In genomic region chr7:123795036-123795435, GRCm38 (mm10) we compare ENCODE assay signal across 30 mouse cellular contexts.
A peak's percentile ranks its signal among the peaks of the same experiment; 100 is the strongest.
DNase-seq lines count a peak whose midpoint lies in the region; ATAC-seq and TF ChIP-seq lines count a peak whose summit lies in the region.
"Had no signal": no experiment of that assay in that cellular context is flagged by ENCODE, and none has a peak within 500 bp of the region (broad histone marks: within the 10 kb centered on the region; RNA-seq: fewer than 3 reads in every experiment).

No protein-coding gene starts in this region.

- no peak overlapping the region for H3K4me3 ChIP-seq in embryonic facial prominence, embryonic 14.5 days (ENCODE audit: low read depth, low read length)
- H3K4me3 ChIP-seq in embryonic facial prominence, embryonic 10.5 days = no peak overlapping the region
- no peak overlapping the region for H3K4me3 ChIP-seq in layer of hippocampus, adult 2 months
- no peak overlapping the region for H3K4me3 ChIP-seq in limb, embryonic 14.5 days (replicated peaks; ENCODE audit: low read length)
- H3K4me3 ChIP-seq in limb, embryonic 10.5 days = no peak overlapping the region
- H3K4me3 ChIP-seq: forebrain, embryonic 13.5 days; hindbrain, embryonic 10.5 days; hindbrain, embryonic 15.5 days; limb, embryonic 13.5 days; liver, embryonic 12.5 days; megakaryocyte, embryonic 14.5 days; midbrain, embryonic 12.5 days had no signal

- ATAC-seq in embryonic facial prominence, embryonic 14.5 days (ENCODE audit: low read depth) = no peak
- ATAC-seq in limb, embryonic 14.5 days (ENCODE audit: low FRiP score, low read depth) = no peak
- ATAC-seq: activated CD4-positive, CD25-positive, alpha-beta regulatory T cell, adult 4 months; forebrain, embryonic 13.5 days; inflammation-experienced regulatory T-cells, adult 6 months; liver, embryonic 12.5 days; liver, postnatal 0 days had no signal

- peak; percentile 19 for DNase-seq in embryonic facial prominence, embryonic 14.5 days (ENCODE audit: low spot score)
- no peak for DNase-seq in embryonic facial prominence, embryonic 10.5 days (ENCODE audit: low spot score)
- peak; percentile 13 to 42 for DNase-seq in layer of hippocampus, adult 2 months (ENCODE audit: low spot score in 2 of 2)
- DNase-seq in layer of hippocampus, postnatal 25 days (ENCODE audit: extremely low spot score in 1 of 2, low spot score in 1 of 2) = no peak
- peak; percentile 6 for DNase-seq in limb, embryonic 14.5 days (ENCODE audit: low spot score)
- no peak for DNase-seq in limb, embryonic 10.5 days (ENCODE audit: low spot score)
- DNase-seq in brain, adult 2 months (ENCODE audit: low read depth, low spot score) = peak; percentile 76
- no peak for DNase-seq in ovary, postnatal 10 days (ENCODE audit: low spot score)
- DNase-seq: adrenal gland, adult 2 months; adrenal gland, postnatal 36 days; cerebellum, adult 2 months; cerebellum, postnatal 14 days; gastrocnemius, postnatal 14 days; heart, postnatal 14 days; kidney, adult 11 months; kidney, postnatal 14 days; liver, postnatal 0 days; lung, postnatal 4 days; thymus, adult 2 months; thymus, postnatal 36 days had no signal

- no peak for TF ChIP-seq POLR2A in limb, embryonic 14.5 days (IDR thresholded peaks at IDR 0.05; ENCODE audit: borderline replicate concordance, extremely low read depth, insufficient read depth, insufficient read length)

- H3K4me2 ChIP-seq in embryonic facial prominence, embryonic 14.5 days (ENCODE audit: low read depth, low read length) = no peak overlapping the region
- H3K4me2 ChIP-seq in limb, embryonic 14.5 days (replicated peaks; ENCODE audit: low read depth, low read length, severe bottlenecking) = no peak overlapping the region
- H3K4me2 ChIP-seq: forebrain, embryonic 13.5 days; hindbrain, embryonic 15.5 days; limb, embryonic 13.5 days; liver, embryonic 12.5 days; midbrain, embryonic 12.5 days had no signal

- no peak overlapping the region for H3K27ac ChIP-seq in embryonic facial prominence, embryonic 14.5 days (replicated peaks; ENCODE audit: low read depth, low read length)
- H3K27ac ChIP-seq in embryonic facial prominence, embryonic 10.5 days (replicated peaks) = no peak overlapping the region
- H3K27ac ChIP-seq in layer of hippocampus, adult 2 months = 0 out of 2 replicates have a peak overlapping the region, but pooled peaks have one; percentile 14
- H3K27ac ChIP-seq in limb, embryonic 14.5 days (replicated peaks; ENCODE audit: low read depth, low read length) = no peak overlapping the region
- no peak overlapping the region for H3K27ac ChIP-seq in limb, embryonic 10.5 days
- H3K27ac ChIP-seq: forebrain, embryonic 13.5 days; hindbrain, embryonic 10.5 days; hindbrain, embryonic 15.5 days; limb, embryonic 13.5 days; liver, embryonic 12.5 days; midbrain, embryonic 12.5 days; stomach, postnatal 0 days had no signal

- no peaks in the 10 kb centered on the region for H3K36me3 ChIP-seq in embryonic facial prominence, embryonic 14.5 days (ENCODE audit: control insufficient read depth, insufficient read depth, low read length)
- no peaks in the 10 kb centered on the region for H3K36me3 ChIP-seq in embryonic facial prominence, embryonic 10.5 days (replicated peaks)
- H3K36me3 ChIP-seq in limb, embryonic 14.5 days (ENCODE audit: control insufficient read depth, insufficient read depth, low read length) = no peaks in the 10 kb centered on the region
- no peaks in the 10 kb centered on the region for H3K36me3 ChIP-seq in limb, embryonic 10.5 days
- H3K36me3 ChIP-seq: hindbrain, embryonic 10.5 days; hindbrain, embryonic 15.5 days; limb, embryonic 13.5 days; liver, embryonic 12.5 days; midbrain, embryonic 12.5 days had no signal

- no peak for TF ChIP-seq CTCF in layer of hippocampus, adult 2 months (conservative IDR thresholded peaks at IDR 0.05)

- H3K9ac ChIP-seq in embryonic facial prominence, embryonic 14.5 days (ENCODE audit: low read depth, low read length) = no peak overlapping the region
- no peak overlapping the region for H3K9ac ChIP-seq in limb, embryonic 14.5 days (ENCODE audit: low read depth, low read length, severe bottlenecking)
- H3K9ac ChIP-seq: forebrain, embryonic 13.5 days; hindbrain, embryonic 15.5 days; limb, embryonic 13.5 days; liver, embryonic 12.5 days; liver, postnatal 0 days; midbrain, embryonic 12.5 days had no signal

- H3K27me3 ChIP-seq in embryonic facial prominence, embryonic 14.5 days (replicated peaks; ENCODE audit: control insufficient read depth, insufficient read depth, low read length) = no peaks in the 10 kb centered on the region
- H3K27me3 ChIP-seq in embryonic facial prominence, embryonic 10.5 days (replicated peaks; ENCODE audit: low read depth, poor library complexity, severe bottlenecking) = no peaks in the 10 kb centered on the region
- H3K27me3 ChIP-seq in limb, embryonic 14.5 days (ENCODE audit: control insufficient read depth, insufficient read depth, low read length) = no peaks in the 10 kb centered on the region
- no peaks in the 10 kb centered on the region for H3K27me3 ChIP-seq in limb, embryonic 10.5 days (ENCODE audit: low read depth, poor library complexity, severe bottlenecking)
- H3K27me3 ChIP-seq: forebrain, embryonic 13.5 days; hindbrain, embryonic 15.5 days; limb, embryonic 13.5 days; liver, embryonic 12.5 days; megakaryocyte, embryonic 14.5 days; midbrain, embryonic 12.5 days had no signal

- H3K4me1 ChIP-seq in embryonic facial prominence, embryonic 14.5 days (ENCODE audit: control insufficient read depth, insufficient read depth, low read length) = no peaks in the 10 kb centered on the region
- no peaks in the 10 kb centered on the region for H3K4me1 ChIP-seq in embryonic facial prominence, embryonic 10.5 days
- H3K4me1 ChIP-seq in limb, embryonic 14.5 days (ENCODE audit: control insufficient read depth, insufficient read depth, low read length) = no peaks in the 10 kb centered on the region
- H3K4me1 ChIP-seq in limb, embryonic 10.5 days = no peaks in the 10 kb centered on the region
- H3K4me1 ChIP-seq: forebrain, embryonic 13.5 days; hindbrain, embryonic 10.5 days; hindbrain, embryonic 15.5 days; limb, embryonic 13.5 days; liver, embryonic 12.5 days; megakaryocyte, embryonic 14.5 days; midbrain, embryonic 12.5 days had no signal

- no peaks in the 10 kb centered on the region for H3K9me3 ChIP-seq in embryonic facial prominence, embryonic 14.5 days (ENCODE audit: control insufficient read depth, low read length)
- H3K9me3 ChIP-seq in embryonic facial prominence, embryonic 10.5 days = no peaks in the 10 kb centered on the region
- H3K9me3 ChIP-seq in limb, embryonic 14.5 days (ENCODE audit: control insufficient read depth, low read length) = no peaks in the 10 kb centered on the region
- no peaks in the 10 kb centered on the region for H3K9me3 ChIP-seq in limb, embryonic 10.5 days (replicated peaks)
- H3K9me3 ChIP-seq: forebrain, embryonic 13.5 days; hindbrain, embryonic 10.5 days; hindbrain, embryonic 15.5 days; limb, embryonic 13.5 days; liver, embryonic 12.5 days; megakaryocyte, embryonic 14.5 days; midbrain, embryonic 12.5 days had no signal

- WGBS in embryonic facial prominence, embryonic 14.5 days = 73% methylated on average over 2 of the region's 2 CpGs
- WGBS in embryonic facial prominence, embryonic 10.5 days = 84% methylated on average over 2 of the region's 2 CpGs
- WGBS in limb, embryonic 14.5 days = 70% methylated on average over 2 of the region's 2 CpGs
- WGBS in limb, embryonic 10.5 days = 86% methylated on average over 2 of the region's 2 CpGs

Comparison
In these comparisons a context has a peak if more than half of its experiments do, and no peak if none do; other contexts are left out.
1. DNase-seq: peak in embryonic facial prominence, embryonic 14.5 days (single experiment), layer of hippocampus, adult 2 months (2 of 2), limb, embryonic 14.5 days (single experiment) and brain, adult 2 months (single experiment); none in embryonic facial prominence, embryonic 10.5 days (single experiment), layer of hippocampus, postnatal 25 days (0 of 2), limb, embryonic 10.5 days (single experiment) and ovary, postnatal 10 days (single experiment).